Mouse (Mus musculus) stomach, postnatal 0 days (tissue): ENCODE measurements at regions not wholly inside any gene's neighbourhood (a gene's known extent, or its start where the extent isn't known, plus 50 kb on each side); places are given as distances from the start of the nearest gene placed in this dataset.
A peak's percentile ranks its signal among the peaks of the same experiment; 100 is the strongest.

Experiments
- ATAC-seq: fragments of 200-750 bp; cut with Nextera tagmentation; 2 replicates; pipeline ENCODE4 v1.8.0; 2017; ENCODE audit not compliant: low FRiP score, low TSS enrichment
- DNase-seq: peaks from one replicate; pipeline ENCODE4 v3.0.0-alpha.2; 2016; ENCODE audit warnings: low spot score
- H3K27ac ChIP-seq: fragments of 300-500 bp; sonication (generic); replicated peaks from 2 replicates; pipeline ENCODE4 v1.5.1; 2014; ENCODE audit warnings: mild to moderate bottlenecking, control low read depth
- H3K27me3 ChIP-seq: fragments of 300-500 bp; sonication (generic); 2 replicates; pipeline ENCODE4 v1.6.1; 2014; ENCODE audit warnings: low read length; ENCODE audit not compliant: control insufficient read depth, insufficient read depth
- H3K36me3 ChIP-seq: fragments of 300-500 bp; sonication (generic); 2 replicates; pipeline ENCODE4 v1.6.1; 2014; ENCODE audit warnings: low read length, mixed read lengths; ENCODE audit not compliant: control insufficient read depth, insufficient read depth
- H3K4me1 ChIP-seq: fragments of 300-500 bp; sonication (generic); replicated peaks from 2 replicates; pipeline ENCODE4 v1.6.1; 2014; ENCODE audit warnings: antibody characterized with exemption; ENCODE audit not compliant: control insufficient read depth, insufficient read depth
- H3K4me2 ChIP-seq: fragments of 300-500 bp; sonication (generic); replicated peaks from 2 replicates; pipeline ENCODE4 v1.6.1; 2014; ENCODE audit warnings: low read depth, mild to moderate bottlenecking, control low read depth, moderate library complexity
- H3K4me3 ChIP-seq: fragments of 300-500 bp; sonication (generic); 2 replicates; pipeline ENCODE4 v1.5.1; 2014; ENCODE audit warnings: low read depth, low read length, control low read depth
- H3K9ac ChIP-seq: fragments of 300-500 bp; sonication (generic); 2 replicates; pipeline ENCODE4 v1.6.1; 2014; ENCODE audit warnings: mild to moderate bottlenecking, low read length, control low read depth, mixed read lengths
- H3K9me3 ChIP-seq: fragments of 300-500 bp; sonication (generic); 2 replicates; pipeline ENCODE4 v1.6.1; 2016; ENCODE audit warnings: low read length; ENCODE audit not compliant: control insufficient read depth
- CTCF ChIP-seq: IDR thresholded peaks from 2 replicates; pipeline ENCODE4 v1.5.1; 2016; ENCODE audit warnings: antibody characterized with exemption, low read depth, mild to moderate bottlenecking, moderate library complexity
- EP300 ChIP-seq: optimal IDR thresholded peaks from 2 replicates; pipeline ENCODE3; 2016; ENCODE audit warnings: antibody characterized with exemption
- WGBS: fragments of 180-500 bp; shearing (Covaris S2); extraction: QIAGEN DNeasy Blood & Tissue Kit; methylation state at CpG from one replicate; pipeline ENCODE4 v1.1.7; 2014; 5-methylcytosine and 5-hydroxymethylcytosine counted together

DNA sequence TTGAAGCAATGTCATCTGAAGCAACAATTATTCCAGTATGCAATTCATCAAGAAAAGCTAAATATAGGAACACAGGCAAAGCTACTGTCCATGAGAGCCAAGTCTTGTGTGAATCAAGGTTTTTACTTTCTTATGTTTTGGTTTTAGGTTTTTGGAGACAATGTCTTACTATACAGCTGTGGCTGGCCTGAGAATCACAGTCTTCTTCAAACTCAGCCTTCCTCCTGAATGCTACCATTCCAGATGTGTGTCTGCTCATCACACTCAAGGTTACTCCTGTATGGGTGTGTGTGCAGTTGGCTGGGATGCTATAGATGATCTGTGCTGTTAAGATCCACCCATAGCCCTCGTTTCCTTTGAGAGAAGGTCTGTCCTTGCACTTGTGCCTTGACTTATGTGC, 81.5 kb downstream of the Rgs2 start:
- Histone ChIP-seq H3K4me3 (no peak overlapping the region), H3K9ac (no peak overlapping the region), H3K4me1 (0 out of 2 replicates have a peak, but pooled peaks cover 3% of the 10 kb centered on the region), H3K27ac (0 out of 2 replicates have a peak overlapping the region, but pooled peaks have one; percentile 18), H3K9me3 (no peaks in the 10 kb centered on the region), H3K36me3 (no peaks in the 10 kb centered on the region), H3K27me3 (no peaks in the 10 kb centered on the region), H3K4me2 (no peak overlapping the region)
- no peak for ATAC-seq
- WGBS: 39% methylated on average over 1 of the region's 1 CpGs
- DNase-seq: no peak
- TF ChIP-seq EP300 (no peak), CTCF (no peak)

- Histone ChIP-seq H3K27me3 (no peaks in the 10 kb centered on the region), H3K4me1 (0 out of 2 replicates have a peak, but pooled peaks cover 3% of the 10 kb centered on the region), H3K9ac (no peak overlapping the region), H3K36me3 (no peaks in the 10 kb centered on the region), H3K27ac (no peak overlapping the region), H3K4me2 (no peak overlapping the region), H3K9me3 (no peaks in the 10 kb centered on the region), H3K4me3 (no peak overlapping the region)
- TF ChIP-seq EP300 (no peak), CTCF (no peak)
- no peak for DNase-seq
- WGBS: 77% methylated on average over 7 of the region's 7 CpGs
- no peak for ATAC-seq
Measured at GRCm38 (mm10) chr1:143920256-143920655, 83.7 kb downstream of the Rgs2 start.

DNA sequence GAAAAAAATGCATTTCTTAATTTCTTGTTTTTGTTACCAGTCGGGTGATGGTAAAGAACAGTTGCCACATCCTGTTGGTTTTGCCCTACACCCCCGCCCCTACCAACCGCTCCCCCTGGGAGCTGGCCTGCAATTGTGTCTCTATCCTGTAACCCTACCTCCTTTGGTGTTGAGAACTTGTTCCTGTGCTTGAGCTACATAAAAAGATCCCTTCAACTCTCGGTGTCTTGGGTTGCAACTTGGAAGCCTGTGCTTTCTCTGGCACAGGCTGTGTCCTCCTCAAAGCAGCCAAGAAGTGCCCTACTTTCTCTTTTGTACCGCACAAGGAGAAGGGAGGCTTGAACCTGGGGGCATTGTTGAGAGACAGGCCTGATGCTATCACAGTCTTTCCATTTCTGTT, 85.0 kb downstream of the Rgs2 start:
- Histone ChIP-seq H3K36me3 (no peaks in the 10 kb centered on the region), H3K27ac (peak overlapping the region; percentile 30; the same call in 1 of the 2 replicates), H3K9ac (no peak overlapping the region), H3K27me3 (no peaks in the 10 kb centered on the region), H3K4me3 (no peak overlapping the region), H3K9me3 (no peaks in the 10 kb centered on the region), H3K4me1 (0 out of 2 replicates have a peak, but pooled peaks cover 3% of the 10 kb centered on the region), H3K4me2 (no peak overlapping the region)
- DNase-seq: no peak
- TF ChIP-seq CTCF (no peak), EP300 (no peak)
- 84% methylated on average over 5 of the region's 5 CpGs for WGBS
- ATAC-seq: no peak

DNA sequence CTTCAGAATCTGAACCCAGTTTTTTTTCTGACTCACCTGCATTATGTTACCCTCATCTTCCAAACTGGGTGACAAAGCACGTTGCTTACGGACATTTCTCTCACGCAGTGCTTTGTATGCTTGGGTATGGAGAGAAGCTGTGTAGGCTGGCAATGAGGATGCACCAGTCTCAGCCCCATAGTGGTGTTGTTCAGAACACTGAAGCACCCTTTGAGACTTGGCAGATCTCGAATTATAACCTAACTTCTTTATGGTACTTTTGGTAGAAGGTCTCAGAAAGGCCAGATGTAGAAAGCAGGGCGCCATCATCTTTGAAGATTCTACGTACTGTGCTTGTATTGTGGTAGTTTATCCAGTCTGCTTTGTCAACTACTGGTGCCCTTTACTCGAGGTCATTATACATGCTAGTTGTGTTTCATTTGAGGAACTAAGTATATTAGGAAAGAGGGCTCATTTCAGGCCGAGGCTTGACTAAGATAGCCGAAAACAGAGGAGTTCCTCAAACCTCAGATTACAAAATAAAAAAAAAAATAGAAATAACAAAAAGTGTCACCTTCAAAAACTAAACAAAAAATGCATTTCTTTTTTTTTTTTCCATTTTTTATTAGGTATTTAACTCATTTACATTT, 85.7 kb downstream of the Rgs2 start:
- H3K4me2 ChIP-seq: no peak overlapping the region
- no peak overlapping the region for H3K9ac ChIP-seq
- TF ChIP-seq CTCF (no peak), EP300 (no peak)
- no peaks in the 10 kb centered on the region for H3K36me3 ChIP-seq
- no peak for ATAC-seq
- H3K27ac ChIP-seq: no peak overlapping the region; the same call in 1 of the 2 replicates
- no peaks in the 10 kb centered on the region for H3K9me3 ChIP-seq
- H3K27me3 ChIP-seq: no peaks in the 10 kb centered on the region
- 0 out of 2 replicates have a peak, but pooled peaks cover 3% of the 10 kb centered on the region for H3K4me1 ChIP-seq
- WGBS: 85% methylated on average over 9 of the region's 9 CpGs
- no peak for DNase-seq
- no peak overlapping the region for H3K4me3 ChIP-seq

GRCm38 (mm10) chr1:143917623-143918022, 86.3 kb downstream of the Rgs2 start:
- Histone ChIP-seq H3K36me3 (no peaks in the 10 kb centered on the region), H3K27me3 (no peaks in the 10 kb centered on the region), H3K9me3 (no peaks in the 10 kb centered on the region), H3K4me3 (no peak overlapping the region), H3K27ac (peak overlapping the region; percentile 46; the same call in 1 of the 2 replicates), H3K4me2 (no peak overlapping the region), H3K4me1 (0 out of 2 replicates have a peak, but pooled peaks cover 2% of the 10 kb centered on the region), H3K9ac (no peak overlapping the region)
- DNase-seq (no peak), ATAC-seq (peak; percentile 45; the same call in 1 of the 2 replicates)
- TF ChIP-seq CTCF: no peak
- TF ChIP-seq EP300: no peak
- 43% methylated on average over 5 of the region's 5 CpGs for WGBS

DNA sequence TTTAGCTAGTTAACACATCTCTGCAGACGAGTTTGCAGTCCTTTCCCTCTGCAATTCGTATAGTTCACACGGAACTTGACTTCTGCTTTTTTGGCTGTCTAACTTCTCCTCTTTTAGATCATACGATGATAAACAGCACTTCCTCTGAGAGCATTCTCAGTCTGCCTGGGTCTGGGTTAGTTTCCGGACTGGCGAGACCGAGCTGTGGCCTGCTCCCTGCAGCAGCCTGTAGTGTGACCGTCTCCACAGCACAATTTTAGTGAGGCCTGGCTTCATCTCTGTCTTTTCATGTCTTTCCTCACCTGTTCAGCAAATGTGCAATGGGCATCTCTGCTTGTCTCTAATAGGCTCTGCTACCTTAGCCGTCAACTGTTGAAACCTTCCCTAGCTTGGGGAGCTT, 87.4 kb downstream of the Rgs2 start:
- TF ChIP-seq CTCF (no peak), EP300 (no peak)
- no peak overlapping the region for H3K9ac ChIP-seq
- ATAC-seq (no peak), DNase-seq (no peak)
- no peak overlapping the region for H3K4me2 ChIP-seq
- no peaks in the 10 kb centered on the region for H3K9me3 ChIP-seq
- H3K27ac ChIP-seq: peak overlapping the region; percentile 46; the same call in 1 of the 2 replicates
- H3K4me3 ChIP-seq: no peak overlapping the region
- no peaks in the 10 kb centered on the region for H3K27me3 ChIP-seq
- H3K36me3 ChIP-seq: no peaks in the 10 kb centered on the region
- WGBS: 70% methylated on average over 9 of the region's 9 CpGs
- H3K4me1 ChIP-seq: no peaks in the 10 kb centered on the region
